Mouse (Mus musculus) frontal cortex, adult 2 months (tissue): ENCODE measurements around the gene Il6. TPM values are rescaled to one million over a fixed set of nuclear protein-coding genes. Genes with fewer than 3 reads are reported as not detected.

Experiments used
- polyA plus RNA-seq: library from polyadenylated mRNA; depleted of rRNA; stranded (reverse); fragments of >200 nt; gene quantifications from 2 replicates; pipeline ENCODE4 v1.2.3, GENCODE M21; 2012; rRNA removed

Gene Il6
- polyA plus RNA-seq, 1 experiment = 0.10 TPM

Other genes with a start within 250 kb of the Il6 start
- gene Tyms, start 60.5 kb downstream of the Il6 start, polyA plus RNA-seq = 3.7 and 3.9 TPM in 2 replicates
- gene Garem2, start 92.0 kb downstream of the Il6 start, polyA plus RNA-seq = 15.0 and 17.5 TPM in 2 replicates
- 4.3 and 4.6 TPM in 2 replicates for gene 3110082J24Rik, start 93.0 kb downstream of the Il6 start, polyA plus RNA-seq
- gene Hadha, start 142.0 kb downstream of the Il6 start, polyA plus RNA-seq = 67.4 and 74.4 TPM in 2 replicates
- 101 and 103 TPM in 2 replicates for gene Hadhb, start 142.1 kb downstream of the Il6 start, polyA plus RNA-seq
- gene Adgrf3, start 192.6 kb downstream of the Il6 start, polyA plus RNA-seq = not detected in 2 replicates
- 27.6 and 29.0 TPM in 2 replicates for gene Selenoi, start 219.5 kb downstream of the Il6 start, polyA plus RNA-seq